Mouse (Mus musculus) kidney, postnatal 4 days (tissue): ENCODE data around the gene Oosp2.

ENCODE experiments used
- DNase-seq, 2 experiments: peaks; one replicate each; pipeline ENCODE4 v3.0.0; 2021; ENCODE audit warnings: mixed read lengths in 2 of 2

Gene Oosp2

GRCm38 (mm10) chr19:11602026-11602425, 58.3 kb downstream of the Oosp2 start:
- peak; percentile 7 to 30 for DNase-seq

GRCm38 (mm10) chr19:11601349-11601748, 59.0 kb downstream of the Oosp2 start:
- DNase-seq = no peak
